Mouse (Mus musculus) heart, adult 2 months (tissue): ENCODE data around the gene Fam107b. TPM values are rescaled to one million over a fixed set of nuclear protein-coding genes. Genes with fewer than 3 reads are reported as not detected.

Experiments
- DNase-seq, 2 experiments: peaks; one replicate each; pipeline ENCODE4 v3.0.0; 2021
- H3K27ac ChIP-seq: fragments of 200-600 bp; 2 replicates; pipeline ENCODE4 v1.8.1; 2022
- H3K27me3 ChIP-seq: fragments of 200-500 bp; 2 replicates; pipeline ENCODE4 v1.6.1; 2012; ENCODE audit warnings: mild to moderate bottlenecking, low read length, inconsistent platforms, mixed read lengths; ENCODE audit not compliant: control insufficient read depth, insufficient read depth
- H3K36me3 ChIP-seq: fragments of 200-500 bp; 2 replicates; pipeline ENCODE4 v1.6.1; 2012; ENCODE audit warnings: low read length, inconsistent platforms; ENCODE audit not compliant: control insufficient read depth, insufficient read depth
- H3K4me1 ChIP-seq: fragments of 200-500 bp; 2 replicates; pipeline ENCODE4 v1.6.1; 2011; ENCODE audit warnings: low read length; ENCODE audit not compliant: control insufficient read depth, insufficient read depth
- H3K4me3 ChIP-seq: fragments of 200-600 bp; 2 replicates; pipeline ENCODE4 v1.8.1; 2022
- H3K79me2 ChIP-seq: fragments of 200-500 bp; replicated peaks from 2 replicates; pipeline ENCODE4 v1.6.1; 2012; ENCODE audit warnings: mild to moderate bottlenecking, inconsistent platforms, low read length, moderate library complexity, mixed read lengths; ENCODE audit not compliant: control insufficient read depth, insufficient read depth
- H3K9ac ChIP-seq: fragments of 200-500 bp; 2 replicates; pipeline ENCODE4 v1.6.1; 2012; ENCODE audit warnings: low read depth, mild to moderate bottlenecking, control low read depth, inconsistent platforms, low read length, mixed read lengths
- CTCF ChIP-seq: fragments of 200-600 bp; IDR thresholded peaks from 2 replicates; pipeline ENCODE4 v1.8.1; 2022; ENCODE audit warnings: antibody characterized with exemption, mild to moderate bottlenecking, moderate library complexity
- EP300 ChIP-seq: fragments of 200-500 bp; IDR thresholded peaks from 2 replicates; pipeline ENCODE4 v1.6.1; 2011; ENCODE audit warnings: low read depth, low read length, control low read depth; ENCODE audit not compliant: insufficient read depth
- POLR2A ChIP-seq: fragments of 200-500 bp; IDR thresholded peaks from 2 replicates; pipeline ENCODE4 v1.6.1; 2011; ENCODE audit warnings: mild to moderate bottlenecking, low read depth, low read length, control low read depth; ENCODE audit not compliant: insufficient read depth
- WGBS: fragments of 180-500 bp; shearing (Covaris S2); methylation state at CpG from one replicate; pipeline ENCODE4 v1.1.7; 2018; 5-methylcytosine and 5-hydroxymethylcytosine counted together
- intact Hi-C: fragments of 180-260 bp; cut with DNase I; formaldehyde crosslinking; loops from one replicate; pipeline ENCODE4 v1.15.1; 2025
- polyA plus RNA-seq: library from polyadenylated mRNA; depleted of rRNA; stranded (reverse); fragments of >200 nt; gene quantifications from 2 replicates; pipeline ENCODE4 v1.2.3, GENCODE M21; 2012
- total RNA-seq, 2 experiments: library from RNA; stranded (reverse); gene quantifications; 2 replicates each; pipeline ENCODE4 v1.2.3; 2021

The Fam107b gene
- total and polyA plus RNA-seq, 3 experiments = 3.2 to 10.1 (median 5.5) TPM

DNA sequence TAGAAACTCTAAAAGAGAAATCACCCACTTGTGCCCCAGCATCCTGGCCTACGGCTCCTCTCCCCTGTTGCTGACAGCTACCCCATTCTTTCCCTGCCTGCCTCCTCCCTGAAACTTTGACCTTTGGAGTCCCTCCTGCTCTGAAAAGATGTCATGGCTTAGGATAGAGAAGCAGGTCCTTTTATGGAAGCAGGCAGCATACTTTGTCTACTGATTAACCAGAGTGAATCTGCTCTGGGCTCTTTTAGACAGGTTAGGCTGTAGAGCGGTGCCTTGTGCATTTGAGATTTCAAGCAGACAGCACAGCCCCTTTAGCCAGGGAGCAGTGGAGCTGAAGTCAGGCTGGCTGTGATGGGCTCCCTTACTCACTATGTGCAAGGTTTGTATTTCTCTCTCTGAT lies 200.1 kb downstream of the Fam107b start:
- Histone ChIP-seq H3K27me3 (no peaks in the 10 kb centered on the region), H3K27ac (no peak overlapping the region), H3K9ac (no peak overlapping the region), H3K4me3 (no peak overlapping the region), H3K79me2 (no peaks in the 10 kb centered on the region), H3K36me3 (no peaks in the 10 kb centered on the region), H3K4me1 (no peaks in the 10 kb centered on the region)
- no peak for DNase-seq
- no peak for TF ChIP-seq CTCF
- no peak for TF ChIP-seq POLR2A
- no peak for TF ChIP-seq EP300
- 94% methylated on average over 2 of the region's 2 CpGs for WGBS
- intact Hi-C loops = no loop called here

DNA sequence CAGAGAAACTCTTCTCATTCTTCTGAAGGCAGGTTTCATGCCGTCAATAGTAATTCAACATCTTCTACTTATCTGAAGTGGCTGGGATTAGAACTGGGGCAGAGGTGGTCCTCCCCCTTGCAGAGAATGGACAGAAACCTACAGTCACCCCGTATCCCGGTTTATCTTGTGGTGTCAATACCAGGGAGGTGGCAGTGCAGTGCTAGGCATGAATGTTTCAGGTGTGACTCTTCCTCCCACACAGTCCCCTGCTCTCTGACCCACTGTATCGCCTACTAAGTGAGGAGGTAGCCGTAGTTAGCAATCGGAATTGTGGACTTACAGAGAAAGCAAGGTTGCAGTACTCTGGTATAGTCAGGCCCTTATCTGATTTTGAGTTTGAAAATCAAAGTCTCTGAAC lies 201.2 kb downstream of the Fam107b start:
- no peak overlapping the region for H3K4me3 ChIP-seq
- H3K4me1 ChIP-seq = no peaks in the 10 kb centered on the region
- H3K9ac ChIP-seq = no peak overlapping the region
- no peaks in the 10 kb centered on the region for H3K36me3 ChIP-seq
- no peak for DNase-seq
- TF ChIP-seq EP300 (no peak), CTCF (no peak), POLR2A (no peak)
- no peaks in the 10 kb centered on the region for H3K79me2 ChIP-seq
- WGBS = 74% methylated on average over 6 of the region's 6 CpGs
- H3K27ac ChIP-seq = no peak overlapping the region
- no peaks in the 10 kb centered on the region for H3K27me3 ChIP-seq
- intact Hi-C loops = no loop called here

GRCm38 (mm10) chr2:3773089-3773488 lies 202.8 kb downstream of the Fam107b start:
- intact Hi-C loops = no loop called here
- no peaks in the 10 kb centered on the region for H3K79me2 ChIP-seq
- no peak overlapping the region for H3K4me3 ChIP-seq
- H3K36me3 ChIP-seq = no peaks in the 10 kb centered on the region
- no peak overlapping the region for H3K9ac ChIP-seq
- TF ChIP-seq EP300 (no peak), CTCF (no peak), POLR2A (no peak)
- DNase-seq = no peak
- H3K4me1 ChIP-seq = no peaks in the 10 kb centered on the region
- no peaks in the 10 kb centered on the region for H3K27me3 ChIP-seq
- WGBS = 89% methylated on average over 4 of the region's 4 CpGs
- no peak overlapping the region for H3K27ac ChIP-seq

DNA sequence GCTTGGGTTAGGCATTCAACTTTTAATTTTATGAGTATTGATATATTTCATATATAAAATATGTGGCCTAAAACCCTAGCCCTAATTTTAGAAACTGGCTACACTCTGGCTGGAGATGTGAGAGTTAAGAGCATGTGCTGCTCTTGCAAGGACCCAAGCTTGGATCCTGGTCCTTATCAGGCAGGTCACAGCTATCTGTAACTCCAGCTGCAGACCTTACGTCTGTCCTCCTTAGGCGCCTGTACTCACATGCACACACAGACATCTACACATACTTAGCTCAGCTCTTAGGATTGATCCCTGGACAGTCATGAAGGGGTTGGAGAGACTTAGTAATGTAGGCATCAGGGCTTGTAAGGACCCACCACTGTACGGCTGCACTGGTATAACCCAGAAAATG lies 205.3 kb downstream of the Fam107b start:
- DNase-seq = no peak
- no peaks in the 10 kb centered on the region for H3K36me3 ChIP-seq
- no peaks in the 10 kb centered on the region for H3K79me2 ChIP-seq
- H3K4me3 ChIP-seq = no peak overlapping the region
- no peaks in the 10 kb centered on the region for H3K27me3 ChIP-seq
- H3K27ac ChIP-seq = no peak overlapping the region
- H3K9ac ChIP-seq = no peak overlapping the region
- TF ChIP-seq POLR2A = no peak
- H3K4me1 ChIP-seq = no peaks in the 10 kb centered on the region
- WGBS = 86% methylated on average over 3 of the region's 3 CpGs
- intact Hi-C loops = no loop called here

- H3K4me3 ChIP-seq = no peak overlapping the region
- no peak overlapping the region for H3K27ac ChIP-seq
- H3K79me2 ChIP-seq = no peaks in the 10 kb centered on the region
- no peak overlapping the region for H3K9ac ChIP-seq
- intact Hi-C loops = no loop called here
- H3K36me3 ChIP-seq = no peaks in the 10 kb centered on the region
- no peak for TF ChIP-seq EP300
- TF ChIP-seq POLR2A = no peak
- TF ChIP-seq CTCF = no peak
- H3K27me3 ChIP-seq = no peaks in the 10 kb centered on the region
- no peak for DNase-seq
- H3K4me1 ChIP-seq = no peaks in the 10 kb centered on the region
These were observed 205.8 kb downstream of the Fam107b start for GRCm38 (mm10) chr2:3776045-3776444.

GRCm38 (mm10) chr2:3777696-3778095 lies 207.4 kb downstream of the Fam107b start:
- intact Hi-C loops = no loop called here
- Histone ChIP-seq H3K27ac (no peak overlapping the region), H3K79me2 (no peaks in the 10 kb centered on the region), H3K4me1 (no peaks in the 10 kb centered on the region), H3K9ac (no peak overlapping the region), H3K36me3 (no peaks in the 10 kb centered on the region), H3K4me3 (no peak overlapping the region), H3K27me3 (no peaks in the 10 kb centered on the region)
- TF ChIP-seq EP300 = no peak
- TF ChIP-seq CTCF = no peak
- no peak for TF ChIP-seq POLR2A
- no peak for DNase-seq
- WGBS = 54% methylated on average over 6 of the region's 6 CpGs
